Comparison of ENCODE assay signal across 8 mouse cellular contexts in genomic region chr5:123301780-123302521, GRCm38 (mm10). TPM values are rescaled to one million over a fixed set of nuclear protein-coding genes. Genes with fewer than 3 reads are reported as not detected.
DNase-seq lines count a peak whose midpoint lies in the region; ATAC-seq and TF ChIP-seq lines count a peak whose summit lies in the region.
"Had no signal": no experiment of that assay in that cellular context is flagged by ENCODE, and none has a peak within 500 bp of the region (broad histone marks: within the 10 kb centered on the region; RNA-seq: fewer than 3 reads in every experiment).

No protein-coding gene starts in this region.

- H3K9ac ChIP-seq in midbrain, embryonic 11.5 days (ENCODE audit: low read length): 0 out of 2 replicates have a peak overlapping the region, but pooled peaks have one; percentile 31
- no peak overlapping the region for H3K9ac ChIP-seq in midbrain, embryonic 15.5 days
- H3K9ac ChIP-seq in heart, embryonic 16.5 days (ENCODE audit: low read length): 0 out of 2 replicates have a peak overlapping the region, but pooled peaks have one; percentile 10
- H3K9ac ChIP-seq in lung, postnatal 0 days (replicated peaks; ENCODE audit: low read depth): no peak overlapping the region
- H3K9ac ChIP-seq: liver, embryonic 15.5 days had no signal

- no peaks in the 10 kb centered on the region for H3K27me3 ChIP-seq in midbrain, embryonic 11.5 days (ENCODE audit: control insufficient read depth, insufficient read depth, low read length)
- H3K27me3 ChIP-seq in midbrain, embryonic 15.5 days (replicated peaks): no peaks in the 10 kb centered on the region
- no peaks in the 10 kb centered on the region for H3K27me3 ChIP-seq in heart, embryonic 16.5 days (ENCODE audit: control insufficient read depth, insufficient read depth, low read length)
- H3K27me3 ChIP-seq in lung, postnatal 0 days (replicated peaks; ENCODE audit: insufficient read depth, low read length): no peaks in the 10 kb centered on the region

- no peak overlapping the region for H3K4me2 ChIP-seq in midbrain, embryonic 11.5 days
- H3K4me2 ChIP-seq in midbrain, embryonic 15.5 days: no peak overlapping the region
- peak overlapping the region; percentile 37 for H3K4me2 ChIP-seq in heart, embryonic 16.5 days (ENCODE audit: low read depth, low read length)
- no peak overlapping the region for H3K4me2 ChIP-seq in lung, postnatal 0 days (replicated peaks; ENCODE audit: low read depth, low read length)
- H3K4me2 ChIP-seq: liver, embryonic 15.5 days had no signal

- peak; percentile 90 for DNase-seq in midbrain, embryonic 11.5 days (ENCODE audit: low spot score, missing footprints)
- peak; percentile 79 for DNase-seq in embryo, embryonic 10.5 days (ENCODE audit: low spot score)
- no peak for DNase-seq in spleen, postnatal 36 days (ENCODE audit: low spot score in 2 of 2)
- no peak for DNase-seq in layer of hippocampus, adult 11-12 months (ENCODE audit: low spot score)
- no peak for DNase-seq in lung, postnatal 0 days (ENCODE audit: low spot score)

- TF ChIP-seq EP300 in lung, postnatal 0 days (IDR thresholded peaks at IDR 0.05): no peak

- H3K27ac ChIP-seq in midbrain, embryonic 11.5 days (ENCODE audit: low read depth, low read length): no peak overlapping the region
- no peak overlapping the region for H3K27ac ChIP-seq in midbrain, embryonic 15.5 days
- H3K27ac ChIP-seq in heart, embryonic 16.5 days (ENCODE audit: low read length): peak overlapping the region; percentile 53
- H3K27ac ChIP-seq in lung, postnatal 0 days (ENCODE audit: low read length): no peak overlapping the region
- H3K27ac ChIP-seq: liver, embryonic 15.5 days had no signal

- H3K4me3 ChIP-seq in midbrain, embryonic 11.5 days (ENCODE audit: low read depth, low read length): no peak overlapping the region
- H3K4me3 ChIP-seq in midbrain, embryonic 15.5 days: no peak overlapping the region
- no peak overlapping the region for H3K4me3 ChIP-seq in heart, embryonic 16.5 days (ENCODE audit: low read length)
- H3K4me3 ChIP-seq in lung, postnatal 0 days (ENCODE audit: low read depth, low read length): no peak overlapping the region
- H3K4me3 ChIP-seq: liver, embryonic 15.5 days had no signal

- H3K36me3 ChIP-seq in midbrain, embryonic 11.5 days (ENCODE audit: control insufficient read depth, insufficient read depth, low read length): no peaks in the 10 kb centered on the region
- no peaks in the 10 kb centered on the region for H3K36me3 ChIP-seq in midbrain, embryonic 15.5 days (replicated peaks)
- H3K36me3 ChIP-seq in heart, embryonic 16.5 days (ENCODE audit: control insufficient read depth, insufficient read depth): no peaks in the 10 kb centered on the region
- no peaks in the 10 kb centered on the region for H3K36me3 ChIP-seq in lung, postnatal 0 days (ENCODE audit: insufficient read depth, low read length)
- H3K36me3 ChIP-seq: liver, embryonic 15.5 days had no signal

- ATAC-seq in midbrain, embryonic 11.5 days (ENCODE audit: low FRiP score): 0 out of 2 replicates have a peak, but pooled peaks have one; percentile 35
- no peak for ATAC-seq in midbrain, embryonic 15.5 days (replicated peaks)
- no peak; the same call in 1 of the 2 replicates for ATAC-seq in heart, embryonic 16.5 days (replicated peaks; ENCODE audit: extremely low read depth, insufficient read depth, low FRiP score)
- no peak for ATAC-seq in lung, postnatal 0 days

- no peaks in the 10 kb centered on the region for H3K9me3 ChIP-seq in midbrain, embryonic 11.5 days (ENCODE audit: control insufficient read depth, low read length)
- no peaks in the 10 kb centered on the region for H3K9me3 ChIP-seq in midbrain, embryonic 15.5 days
- H3K9me3 ChIP-seq in heart, embryonic 16.5 days (replicated peaks; ENCODE audit: control insufficient read depth, low read length): no peaks in the 10 kb centered on the region
- no peaks in the 10 kb centered on the region for H3K9me3 ChIP-seq in lung, postnatal 0 days (ENCODE audit: low read length)
- H3K9me3 ChIP-seq: liver, embryonic 15.5 days had no signal

- no peak for TF ChIP-seq CTCF in lung, postnatal 0 days (IDR thresholded peaks at IDR 0.05)

- peaks cover 9% of the 10 kb centered on the region for H3K4me1 ChIP-seq in midbrain, embryonic 11.5 days (ENCODE audit: control insufficient read depth, insufficient read depth, low read length)
- H3K4me1 ChIP-seq in midbrain, embryonic 15.5 days: peaks cover 10% of the 10 kb centered on the region; the same call in 1 of the 2 replicates
- H3K4me1 ChIP-seq in heart, embryonic 16.5 days (ENCODE audit: control insufficient read depth, insufficient read depth, low read length): peaks cover 26% of the 10 kb centered on the region
- no peaks in the 10 kb centered on the region for H3K4me1 ChIP-seq in lung, postnatal 0 days (ENCODE audit: insufficient read depth, low read depth, low read length)
- H3K4me1 ChIP-seq: liver, embryonic 15.5 days had no signal

- WGBS in midbrain, embryonic 11.5 days: 38% methylated on average over 20 of the region's 20 CpGs
- 19% methylated on average over 20 of the region's 20 CpGs for WGBS in midbrain, embryonic 15.5 days
- 69% methylated on average over 20 of the region's 20 CpGs for WGBS in heart, embryonic 16.5 days
- WGBS in lung, postnatal 0 days: 78% methylated on average over 20 of the region's 20 CpGs

RNA-seq across cellular contexts. Expression of gene Bcl7a, which starts 41.7 kb away (rescaled TPM):
- polyA plus RNA-seq in midbrain, embryonic 11.5 days (2014; fragmentation: Nextera tagmentation; extraction: Ambion mirVana): 45.3 and 48.4 TPM in 2 replicates
- polyA plus RNA-seq in midbrain, embryonic 15.5 days (2015; fragmentation: Nextera tagmentation; extraction: Ambion mirVana): 35.9 and 39.6 TPM in 2 replicates
- 14.8 and 15.5 TPM in 2 replicates for polyA plus RNA-seq in heart, embryonic 16.5 days (2015; fragmentation: Nextera tagmentation; extraction: Ambion mirVana)
- polyA plus RNA-seq in lung, postnatal 0 days (2015; fragmentation: Nextera tagmentation; extraction: Ambion mirVana): 7.7 and 7.9 TPM in 2 replicates

RNA-seq across cellular contexts. Expression of gene Wdr66, which starts 50.0 kb away (rescaled TPM):
- polyA plus RNA-seq in midbrain, embryonic 11.5 days (2014; fragmentation: Nextera tagmentation; extraction: Ambion mirVana): 4.7 and 5.5 TPM in 2 replicates
- polyA plus RNA-seq in midbrain, embryonic 15.5 days (2015; fragmentation: Nextera tagmentation; extraction: Ambion mirVana): 1.3 and 1.5 TPM in 2 replicates
- polyA plus RNA-seq in heart, embryonic 16.5 days (2015; fragmentation: Nextera tagmentation; extraction: Ambion mirVana): 3.1 and 3.7 TPM in 2 replicates
- 1.9 and 2.5 TPM in 2 replicates for polyA plus RNA-seq in lung, postnatal 0 days (2015; fragmentation: Nextera tagmentation; extraction: Ambion mirVana)

Comparison
In these comparisons a context has a peak if more than half of its experiments do, and no peak if none do; other contexts are left out.
1. H3K9ac ChIP-seq: peak in midbrain, embryonic 11.5 days (single experiment) and heart, embryonic 16.5 days (single experiment); none in midbrain, embryonic 15.5 days (single experiment) and lung, postnatal 0 days (single experiment).
2. DNase-seq: peak in midbrain, embryonic 11.5 days (single experiment) and embryo, embryonic 10.5 days (single experiment); none in spleen, postnatal 36 days (0 of 2), layer of hippocampus, adult 11-12 months (single experiment) and lung, postnatal 0 days (single experiment).